Mouse (Mus musculus): ENCODE data around the gene Whrn. TPM values are rescaled to one million over a fixed set of nuclear protein-coding genes. Genes with fewer than 3 reads are reported as not detected.

Gene Whrn
- polyA plus RNA-seq, 1 experiment: 13.0 TPM

- TF ChIP-seq CTCF (IDR thresholded peaks at IDR 0.05; ENCODE audit: control insufficient read depth, insufficient read depth, low read length) (no peak), POLR2A (IDR thresholded peaks at IDR 0.05; ENCODE audit: borderline replicate concordance, control insufficient read depth, low read depth, low read length) (no peak)
- peaks cover 4% of the 10 kb centered on the region; the same call in 1 of the 2 replicates for H3K4me1 ChIP-seq (ENCODE audit: control insufficient read depth, insufficient read depth, low read length)
Measured at GRCm38 (mm10) chr4:63375367-63375766, 120.4 kb downstream of the Whrn start.

GRCm38 (mm10) chr4:63374331-63374730 is 121.5 kb downstream of the Whrn start:
- no peak overlapping the region for H3K4me3 ChIP-seq (replicated peaks; ENCODE audit: control insufficient read depth, low read depth, low read length)
- WGBS: 56% methylated on average over 12 of the region's 12 CpGs
- peaks cover 4% of the 10 kb centered on the region; the same call in 1 of the 2 replicates for H3K4me1 ChIP-seq (ENCODE audit: control insufficient read depth, insufficient read depth, low read length)
- peak overlapping the region; percentile 89 for H3K27ac ChIP-seq (ENCODE audit: control insufficient read depth, insufficient read depth, low read depth, low read length, poor library complexity)
- TF ChIP-seq POLR2A (IDR thresholded peaks at IDR 0.05; ENCODE audit: borderline replicate concordance, control insufficient read depth, low read depth, low read length) (peak; percentile 47; the same call in 1 of the 2 replicates), CTCF (IDR thresholded peaks at IDR 0.05; ENCODE audit: control insufficient read depth, insufficient read depth, low read length) (no peak)

More at GRCm38 (mm10) chr4:63375367-63375766, 120.4 kb downstream of the Whrn start:
- 93% methylated on average over 1 of the region's 1 CpGs for WGBS
- Histone ChIP-seq H3K27ac (ENCODE audit: control insufficient read depth, insufficient read depth, low read depth, low read length, poor library complexity) (peak overlapping the region; percentile 89), H3K4me3 (replicated peaks; ENCODE audit: control insufficient read depth, low read depth, low read length) (no peak overlapping the region)

- Histone ChIP-seq H3K27ac (ENCODE audit: control insufficient read depth, insufficient read depth, low read depth, low read length, poor library complexity) (peak overlapping the region; percentile 69), H3K4me1 (ENCODE audit: control insufficient read depth, insufficient read depth, low read length) (peaks cover 4% of the 10 kb centered on the region; the same call in 1 of the 2 replicates)
- 66% methylated on average over 8 of the region's 8 CpGs for WGBS
Measured at GRCm38 (mm10) chr4:63373404-63373803, 122.4 kb downstream of the Whrn start.

GRCm38 (mm10) chr4:63371890-63372289 is 123.9 kb downstream of the Whrn start:
- 29% methylated on average over 3 of the region's 3 CpGs for WGBS
- Histone ChIP-seq H3K27ac (ENCODE audit: control insufficient read depth, insufficient read depth, low read depth, low read length, poor library complexity) (no peak overlapping the region), H3K4me1 (ENCODE audit: control insufficient read depth, insufficient read depth, low read length) (peaks cover 4% of the 10 kb centered on the region; the same call in 1 of the 2 replicates), H3K4me3 (replicated peaks; ENCODE audit: control insufficient read depth, low read depth, low read length) (no peak overlapping the region)
- TF ChIP-seq CTCF (IDR thresholded peaks at IDR 0.05; ENCODE audit: control insufficient read depth, insufficient read depth, low read length) (peak; percentile 73), POLR2A (IDR thresholded peaks at IDR 0.05; ENCODE audit: borderline replicate concordance, control insufficient read depth, low read depth, low read length) (no peak)

More at GRCm38 (mm10) chr4:63373404-63373803, 122.4 kb downstream of the Whrn start:
- no peak for TF ChIP-seq POLR2A (IDR thresholded peaks at IDR 0.05; ENCODE audit: borderline replicate concordance, control insufficient read depth, low read depth, low read length)
- no peak for TF ChIP-seq CTCF (IDR thresholded peaks at IDR 0.05; ENCODE audit: control insufficient read depth, insufficient read depth, low read length)
- no peak overlapping the region for H3K4me3 ChIP-seq (replicated peaks; ENCODE audit: control insufficient read depth, low read depth, low read length)

- Histone ChIP-seq H3K4me1 (ENCODE audit: control insufficient read depth, insufficient read depth, low read length) (peaks cover 4% of the 10 kb centered on the region; the same call in 1 of the 2 replicates), H3K4me3 (replicated peaks; ENCODE audit: control insufficient read depth, low read depth, low read length) (no peak overlapping the region), H3K27ac (ENCODE audit: control insufficient read depth, insufficient read depth, low read depth, low read length, poor library complexity) (no peak overlapping the region)
- WGBS: 82% methylated on average over 7 of the region's 7 CpGs
- TF ChIP-seq POLR2A (IDR thresholded peaks at IDR 0.05; ENCODE audit: borderline replicate concordance, control insufficient read depth, low read depth, low read length) (no peak), CTCF (IDR thresholded peaks at IDR 0.05; ENCODE audit: control insufficient read depth, insufficient read depth, low read length) (no peak)
Measured at GRCm38 (mm10) chr4:63370897-63371296, 124.9 kb downstream of the Whrn start.

GRCm38 (mm10) chr4:63368577-63368976 is 127.2 kb downstream of the Whrn start:
- H3K4me1 ChIP-seq (ENCODE audit: control insufficient read depth, insufficient read depth, low read length): no peaks in the 10 kb centered on the region; the same call in 1 of the 2 replicates
- no peak overlapping the region for H3K27ac ChIP-seq (ENCODE audit: control insufficient read depth, insufficient read depth, low read depth, low read length, poor library complexity)
- WGBS: 33% methylated on average over 4 of the region's 4 CpGs
- peak; percentile 100 for TF ChIP-seq CTCF (IDR thresholded peaks at IDR 0.05; ENCODE audit: control insufficient read depth, insufficient read depth, low read length)
- no peak for TF ChIP-seq POLR2A (IDR thresholded peaks at IDR 0.05; ENCODE audit: borderline replicate concordance, control insufficient read depth, low read depth, low read length)
- H3K4me3 ChIP-seq (replicated peaks; ENCODE audit: control insufficient read depth, low read depth, low read length): no peak overlapping the region

Other genes starting within 250 kb of the Whrn start
- gene Orm1, start 151.4 kb downstream of the Whrn start, polyA plus RNA-seq (2011; ENCODE audit: insufficient read depth, insufficient read length, low replicate concordance, missing spikeins): 13.2 and 43.2 TPM in 2 replicates
- gene Orm3, start 139.8 kb downstream of the Whrn start, polyA plus RNA-seq (2011; ENCODE audit: insufficient read depth, insufficient read length, low replicate concordance, missing spikeins): not detected in 2 replicates
- not detected in 2 replicates for gene Orm2, start 133.5 kb downstream of the Whrn start, polyA plus RNA-seq (2011; ENCODE audit: insufficient read depth, insufficient read length, low replicate concordance, missing spikeins)
- 34.5 and 61.0 TPM in 2 replicates for gene Akna, start 92.6 kb downstream of the Whrn start, polyA plus RNA-seq (2011; ENCODE audit: insufficient read depth, insufficient read length, low replicate concordance, missing spikeins)
- 79.7 and 87.6 TPM in 2 replicates for gene Atp6v1g1, start 48.8 kb upstream of the Whrn start, polyA plus RNA-seq (2011; ENCODE audit: insufficient read depth, insufficient read length, low replicate concordance, missing spikeins)
- 5.6 and 8.5 TPM in 2 replicates for gene Tmem268, start 62.8 kb upstream of the Whrn start, polyA plus RNA-seq (2011; ENCODE audit: insufficient read depth, insufficient read length, low replicate concordance, missing spikeins)
- not detected in 2 replicates for gene Gm11213, start 109.3 kb upstream of the Whrn start, polyA plus RNA-seq (2011; ENCODE audit: insufficient read depth, insufficient read length, low replicate concordance, missing spikeins)
- not detected in 2 replicates for gene Tex48, start 126.4 kb upstream of the Whrn start, polyA plus RNA-seq (2011; ENCODE audit: insufficient read depth, insufficient read length, low replicate concordance, missing spikeins)
- gene Gm11214, start 167.4 kb upstream of the Whrn start, polyA plus RNA-seq (2011; ENCODE audit: insufficient read depth, insufficient read length, low replicate concordance, missing spikeins): not detected in 2 replicates
- gene Tnfsf15, start 249.1 kb upstream of the Whrn start, polyA plus RNA-seq (2011; ENCODE audit: insufficient read depth, insufficient read length, low replicate concordance, missing spikeins): not detected in 2 replicates